Mouse (Mus musculus) testis, adult 2 months (tissue): ENCODE results near the gene Snrpb2.

Experiments used
- CTCF ChIP-seq: fragments of 200-500 bp; IDR thresholded peaks from 2 replicates; pipeline ENCODE4 v1.5.1; 2012; ENCODE audit warnings: low read depth, mild to moderate bottlenecking, inconsistent platforms, low read length, moderate library complexity; ENCODE audit not compliant: control insufficient read depth, insufficient read depth, insufficient replicate concordance
- POLR2A ChIP-seq: fragments of 200-500 bp; IDR thresholded peaks from 2 replicates; pipeline ENCODE4 v1.6.1; 2012; ENCODE audit warnings: low read depth, mild to moderate bottlenecking, inconsistent platforms, low read length, moderate library complexity; ENCODE audit not compliant: control insufficient read depth

- TF ChIP-seq CTCF (no peak), POLR2A (no peak)
These were observed 38.6 kb upstream of the Snrpb2 start for GRCm38 (mm10) chr2:143024226-143024625.
